Mouse (Mus musculus): Measurements from ENCODE around the gene Gm42421. TPM values are rescaled to one million over a fixed set of nuclear protein-coding genes. Genes with fewer than 3 reads are reported as not detected.
A peak's percentile ranks its signal among the peaks of the same experiment; 100 is the strongest.

Gm42421 gene
- polyA plus RNA-seq, 2 experiments = 0.20 to 0.59 TPM

GRCm38 (mm10) chr5:143965586-143966345 lies 37.8 kb downstream of the Gm42421 start:
- Histone ChIP-seq H3K4me3 (ENCODE audit: insufficient read depth in 1 of 2, low read depth in 2 of 2, low read length in 2 of 2) (no peak overlapping the region), H3K9me3 (ENCODE audit: control insufficient read depth, low read length) (no peaks in the 10 kb centered on the region), H3K36me3 (replicated peaks; ENCODE audit: control insufficient read depth, insufficient read depth, low read depth) (no peaks in the 10 kb centered on the region), H3K9ac (replicated peaks) (no peak overlapping the region), H3K4me2 (ENCODE audit: low read depth) (no peak overlapping the region), H3K27ac (no peak overlapping the region), H3K4me1 (replicated peaks; ENCODE audit: control insufficient read depth in 2 of 2, insufficient read depth in 2 of 2, low read length in 1 of 2) (no peaks in the 10 kb centered on the region), H3K27me3 (ENCODE audit: control insufficient read depth, insufficient read depth, low read length) (no peaks in the 10 kb centered on the region; the same call in 1 of the 2 replicates)
- no peak for TF ChIP-seq CTCF (IDR thresholded peaks at IDR 0.05; ENCODE audit: low read depth)
- no peak for TF ChIP-seq EP300 (IDR thresholded peaks at IDR 0.05; ENCODE audit: low read depth)
- ATAC-seq (ENCODE audit: insufficient read depth) = no peak
- WGBS (ENCODE audit: insufficient replicate concordance) = 62% methylated on average over 12 of the region's 12 CpGs
- DNase-seq (ENCODE audit: low read depth in 3 of 3, low spot score in 3 of 3) = no peak

- no peak overlapping the region for H3K27ac ChIP-seq
- H3K4me2 ChIP-seq (ENCODE audit: low read depth) = no peak overlapping the region
- DNase-seq (ENCODE audit: low read depth in 3 of 3, low spot score in 3 of 3) (no peak), ATAC-seq (ENCODE audit: insufficient read depth) (no peak)
- no peaks in the 10 kb centered on the region; the same call in 1 of the 2 replicates for H3K27me3 ChIP-seq (ENCODE audit: control insufficient read depth, insufficient read depth, low read length)
- H3K9me3 ChIP-seq (ENCODE audit: control insufficient read depth, low read length) = no peaks in the 10 kb centered on the region
- 72% methylated on average over 12 of the region's 12 CpGs for WGBS (ENCODE audit: insufficient replicate concordance)
- H3K9ac ChIP-seq (replicated peaks) = no peak overlapping the region
- TF ChIP-seq CTCF (IDR thresholded peaks at IDR 0.05; ENCODE audit: low read depth) (no peak), EP300 (IDR thresholded peaks at IDR 0.05; ENCODE audit: low read depth) (no peak)
- no peaks in the 10 kb centered on the region for H3K36me3 ChIP-seq (replicated peaks; ENCODE audit: control insufficient read depth, insufficient read depth, low read depth)
- H3K4me1 ChIP-seq (replicated peaks; ENCODE audit: control insufficient read depth in 2 of 2, insufficient read depth in 2 of 2, low read length in 1 of 2) = no peaks in the 10 kb centered on the region
- H3K4me3 ChIP-seq (ENCODE audit: insufficient read depth in 1 of 2, low read depth in 2 of 2, low read length in 2 of 2) = no peak overlapping the region
Observed at GRCm38 (mm10) chr5:143966671-143967070, 38.7 kb downstream of the Gm42421 start.

GRCm38 (mm10) chr5:143972628-143973027 lies 44.7 kb downstream of the Gm42421 start:
- no peak overlapping the region for H3K27ac ChIP-seq
- H3K4me1 ChIP-seq (replicated peaks; ENCODE audit: control insufficient read depth in 2 of 2, insufficient read depth in 2 of 2, low read length in 1 of 2) = peaks cover 38 to 46% of the 10 kb centered on the region in 2 experiments

DNA sequence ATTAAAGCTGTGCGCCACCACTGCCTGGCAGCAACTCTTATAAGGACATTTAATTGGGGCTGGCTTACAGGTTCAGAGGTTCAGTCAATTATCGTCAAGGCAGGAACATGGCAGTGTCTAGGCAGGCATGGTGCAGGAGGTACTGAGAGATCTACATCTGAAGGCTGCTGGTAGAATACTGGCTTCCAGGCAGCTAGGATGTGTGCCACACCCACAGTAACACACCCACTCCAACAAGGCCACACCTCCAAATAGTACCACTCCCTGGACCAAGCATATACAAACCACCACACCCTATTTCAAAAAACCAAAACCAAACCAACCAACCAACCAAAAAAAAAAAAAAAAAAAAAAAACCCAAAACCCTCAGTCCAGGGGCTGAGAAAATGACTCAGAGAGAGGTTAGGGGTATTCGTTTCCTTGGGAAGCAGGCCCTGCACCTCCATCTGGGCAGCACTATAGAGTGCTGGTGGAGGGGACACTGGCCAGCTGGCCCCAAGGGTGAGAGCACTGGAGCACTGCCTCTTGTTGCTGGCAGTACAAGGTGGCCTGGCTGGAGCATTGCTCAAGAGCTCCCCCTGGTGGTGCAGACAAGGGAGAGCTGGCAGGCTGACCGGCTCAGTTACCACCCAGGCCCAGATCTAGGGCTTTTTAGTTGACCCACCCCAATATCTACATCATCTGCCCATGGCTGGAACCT lies 47.1 kb downstream of the Gm42421 start:
- DNase-seq (ENCODE audit: low read depth in 3 of 3, low spot score in 3 of 3) (peak; percentile 61 to 64 (median 62)), ATAC-seq (ENCODE audit: insufficient read depth) (peak; percentile 82)
- no peak overlapping the region for H3K4me3 ChIP-seq (ENCODE audit: insufficient read depth in 1 of 2, low read depth in 2 of 2, low read length in 2 of 2)
- WGBS (ENCODE audit: insufficient replicate concordance) = 41% methylated on average over 4 of the region's 4 CpGs
- H3K36me3 ChIP-seq (replicated peaks; ENCODE audit: control insufficient read depth, insufficient read depth, low read depth) = no peaks in the 10 kb centered on the region
- H3K9ac ChIP-seq (replicated peaks) = peak overlapping the region; percentile 16; the same call in 1 of the 2 replicates
- H3K4me1 ChIP-seq (replicated peaks; ENCODE audit: control insufficient read depth in 2 of 2, insufficient read depth in 2 of 2, low read length in 1 of 2) = peaks cover 43 to 52% of the 10 kb centered on the region in 2 experiments
- no peaks in the 10 kb centered on the region for H3K9me3 ChIP-seq (ENCODE audit: control insufficient read depth, low read length)
- peak overlapping the region; percentile 81 for H3K27ac ChIP-seq
- H3K27me3 ChIP-seq (ENCODE audit: control insufficient read depth, insufficient read depth, low read length) = no peaks in the 10 kb centered on the region
- peak; percentile 99 for TF ChIP-seq CTCF (IDR thresholded peaks at IDR 0.05; ENCODE audit: low read depth)
- TF ChIP-seq EP300 (IDR thresholded peaks at IDR 0.05; ENCODE audit: low read depth) = no peak
- H3K4me2 ChIP-seq (ENCODE audit: low read depth) = peak overlapping the region; percentile 53

More at GRCm38 (mm10) chr5:143972628-143973027, 44.7 kb downstream of the Gm42421 start:
- ATAC-seq (ENCODE audit: insufficient read depth) (no peak), DNase-seq (ENCODE audit: low read depth in 3 of 3, low spot score in 3 of 3) (no peak)
- H3K9me3 ChIP-seq (ENCODE audit: control insufficient read depth, low read length) = no peaks in the 10 kb centered on the region
- H3K4me2 ChIP-seq (ENCODE audit: low read depth) = no peak overlapping the region
- 2% methylated on average over 3 of the region's 3 CpGs for WGBS (ENCODE audit: insufficient replicate concordance)
- H3K4me3 ChIP-seq (ENCODE audit: insufficient read depth in 1 of 2, low read depth in 2 of 2, low read length in 2 of 2) = no peak overlapping the region
- H3K27me3 ChIP-seq (ENCODE audit: control insufficient read depth, insufficient read depth, low read length) = no peaks in the 10 kb centered on the region
- H3K9ac ChIP-seq (replicated peaks) = peak overlapping the region; percentile 9; the same call in 1 of the 2 replicates
- TF ChIP-seq CTCF (IDR thresholded peaks at IDR 0.05; ENCODE audit: low read depth) (no peak), EP300 (IDR thresholded peaks at IDR 0.05; ENCODE audit: low read depth) (no peak)
- H3K36me3 ChIP-seq (replicated peaks; ENCODE audit: control insufficient read depth, insufficient read depth, low read depth) = no peaks in the 10 kb centered on the region

DNA sequence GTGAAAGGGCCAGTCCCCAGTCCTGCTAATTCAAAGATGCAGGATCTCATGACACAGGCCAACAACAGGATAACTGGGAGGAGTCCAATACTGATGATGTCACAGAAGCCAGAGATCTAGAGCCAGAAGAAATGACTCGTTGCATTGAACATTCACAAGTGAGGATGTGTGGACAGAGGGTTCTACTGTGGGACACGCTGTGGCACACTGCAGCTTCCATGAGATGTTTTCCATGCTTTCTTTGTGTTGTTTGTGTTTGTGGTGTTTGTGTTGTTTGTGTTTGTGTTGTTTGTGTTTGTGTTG lies 47.6 kb downstream of the Gm42421 start:
- H3K36me3 ChIP-seq (replicated peaks; ENCODE audit: control insufficient read depth, insufficient read depth, low read depth) = no peaks in the 10 kb centered on the region
- TF ChIP-seq EP300 (IDR thresholded peaks at IDR 0.05; ENCODE audit: low read depth) (no peak), CTCF (IDR thresholded peaks at IDR 0.05; ENCODE audit: low read depth) (no peak)
- peak overlapping the region; percentile 53 for H3K4me2 ChIP-seq (ENCODE audit: low read depth)
- peaks cover 43 to 52% of the 10 kb centered on the region in 2 experiments for H3K4me1 ChIP-seq (replicated peaks; ENCODE audit: control insufficient read depth in 2 of 2, insufficient read depth in 2 of 2, low read length in 1 of 2)
- DNase-seq (ENCODE audit: low read depth in 3 of 3, low spot score in 3 of 3) (no peak), ATAC-seq (ENCODE audit: insufficient read depth) (peak; percentile 18; the same call in 1 of the 2 replicates)
- WGBS (ENCODE audit: insufficient replicate concordance) = 26% methylated on average over 2 of the region's 2 CpGs
- peak overlapping the region; percentile 16; the same call in 1 of the 2 replicates for H3K9ac ChIP-seq (replicated peaks)
- no peaks in the 10 kb centered on the region for H3K27me3 ChIP-seq (ENCODE audit: control insufficient read depth, insufficient read depth, low read length)
- H3K9me3 ChIP-seq (ENCODE audit: control insufficient read depth, low read length) = no peaks in the 10 kb centered on the region
- peak overlapping the region; percentile 81 for H3K27ac ChIP-seq
- no peak overlapping the region for H3K4me3 ChIP-seq (ENCODE audit: insufficient read depth in 1 of 2, low read depth in 2 of 2, low read length in 2 of 2)

Measured in liver, embryonic 14.5 days (tissue).